Mouse (Mus musculus): ENCODE results near the gene Tmem8. TPM values are rescaled to one million over a fixed set of nuclear protein-coding genes. Genes with fewer than 3 reads are reported as not detected.

The Tmem8 gene
- polyA plus RNA-seq, 1 experiment from 2014 or later = 4.5 TPM

DNA sequence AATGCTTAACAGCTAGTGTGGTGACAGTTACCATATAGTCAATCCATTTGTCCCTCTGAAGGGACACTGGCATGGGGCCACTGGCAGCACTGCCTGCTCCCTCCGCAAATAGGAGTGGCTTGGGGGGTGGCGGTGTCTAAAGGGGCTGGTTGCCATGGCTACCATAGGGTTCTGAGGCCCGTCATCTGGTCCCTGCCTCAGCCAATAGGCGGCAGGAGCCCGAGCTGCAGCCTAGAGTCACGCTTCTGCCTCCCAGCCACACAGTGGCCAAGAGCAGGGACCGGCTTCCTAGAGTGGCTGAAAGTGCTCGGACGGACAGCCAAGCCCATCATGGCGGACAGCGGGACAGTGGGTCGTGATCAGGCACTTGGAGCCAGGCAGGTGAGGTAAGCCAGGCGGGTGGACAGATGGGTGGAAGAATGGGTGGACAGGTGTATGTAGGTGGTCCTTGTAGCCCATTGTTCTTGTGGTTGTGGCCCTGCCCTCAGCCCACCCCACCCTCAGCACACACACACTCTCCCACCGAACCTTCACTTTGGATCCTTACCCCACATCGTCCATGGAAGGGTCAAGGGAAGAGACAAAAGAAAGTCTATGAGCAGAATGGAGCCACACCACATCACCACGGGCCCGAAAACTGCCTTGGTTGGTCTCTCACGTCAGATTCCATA is 18.1 kb downstream of the Tmem8 start:
- ATAC-seq (ENCODE audit: low FRiP score, low read depth) = no peak
- H3K27me3 ChIP-seq = no peaks in the 10 kb centered on the region
- peaks cover 18% of the 10 kb centered on the region for H3K36me3 ChIP-seq
- no peaks in the 10 kb centered on the region for H3K4me1 ChIP-seq (replicated peaks)
- no peaks in the 10 kb centered on the region for H3K9me3 ChIP-seq
- no peak overlapping the region for H3K4me3 ChIP-seq
- H3K4me2 ChIP-seq = no peak overlapping the region
- WGBS = 69% methylated on average over 18 of the region's 18 CpGs
- H3K27ac ChIP-seq (replicated peaks) = no peak overlapping the region
- H3K9ac ChIP-seq = no peak overlapping the region

GRCm38 (mm10) chr17:26131856-26132853 is 19.1 kb downstream of the Tmem8 start:
- Histone ChIP-seq H3K9ac (no peak overlapping the region), H3K4me1 (replicated peaks) (no peaks in the 10 kb centered on the region), H3K27ac (replicated peaks) (no peak overlapping the region), H3K36me3 (peaks cover 9% of the 10 kb centered on the region; the same call in 1 of the 2 replicates), H3K4me2 (no peak overlapping the region), H3K9me3 (no peaks in the 10 kb centered on the region), H3K4me3 (no peak overlapping the region), H3K27me3 (no peaks in the 10 kb centered on the region)
- 77% methylated on average over 18 of the region's 18 CpGs for WGBS
- no peak for ATAC-seq (ENCODE audit: low FRiP score, low read depth)

GRCm38 (mm10) chr17:26137106-26137750 is 24.1 kb downstream of the Tmem8 start:
- no peak overlapping the region for H3K4me3 ChIP-seq
- H3K4me1 ChIP-seq (replicated peaks) = peaks cover 29% of the 10 kb centered on the region
- no peaks in the 10 kb centered on the region for H3K9me3 ChIP-seq
- no peaks in the 10 kb centered on the region for H3K27me3 ChIP-seq
- H3K9ac ChIP-seq = no peak overlapping the region
- no peaks in the 10 kb centered on the region for H3K36me3 ChIP-seq
- H3K27ac ChIP-seq (replicated peaks) = no peak overlapping the region
- H3K4me2 ChIP-seq = peak overlapping the region; percentile 76; the same call in 1 of the 2 replicates
- 91% methylated on average over 11 of the region's 11 CpGs for WGBS
- no peak for ATAC-seq (ENCODE audit: low FRiP score, low read depth)

- peak overlapping the region; percentile 74 for H3K4me3 ChIP-seq
- no peak for ATAC-seq (ENCODE audit: low FRiP score, low read depth)
- 82% methylated on average over 2 of the region's 2 CpGs for WGBS
- peak overlapping the region; percentile 32; the same call in 1 of the 2 replicates for H3K9ac ChIP-seq
- peak overlapping the region; percentile 91 for H3K27ac ChIP-seq (replicated peaks)
- peak overlapping the region; percentile 76 for H3K4me2 ChIP-seq
- peaks cover 29% of the 10 kb centered on the region for H3K4me1 ChIP-seq (replicated peaks)
- no peaks in the 10 kb centered on the region for H3K27me3 ChIP-seq
- H3K9me3 ChIP-seq = no peaks in the 10 kb centered on the region
- no peaks in the 10 kb centered on the region for H3K36me3 ChIP-seq
Observed at GRCm38 (mm10) chr17:26137751-26138130, 24.6 kb downstream of the Tmem8 start.

- Histone ChIP-seq H3K4me2 (peak within 1 kb of the TSS; percentile 76), H3K9me3 (no peaks in the 10 kb centered on the region), H3K27me3 (no peaks in the 10 kb centered on the region), H3K36me3 (no peaks in the 10 kb centered on the region), H3K4me1 (replicated peaks) (peaks cover 29% of the 10 kb centered on the region), H3K9ac (peak within 1 kb of the TSS; percentile 97), H3K4me3 (peak within 1 kb of the TSS; percentile 74), H3K27ac (replicated peaks) (peak within 1 kb of the TSS; percentile 91)
- WGBS = under 1% methylated on average over 42 of the region's 42 CpGs
- ATAC-seq (ENCODE audit: low FRiP score, low read depth) = peak; percentile 98
Observed at GRCm38 (mm10) chr17:26138239-26138836, 25.2 kb downstream of the Tmem8 start, which contains the start of gene Axin1. Gene Axin1 (plus strand): TSS chr17:26138688.

DNA sequence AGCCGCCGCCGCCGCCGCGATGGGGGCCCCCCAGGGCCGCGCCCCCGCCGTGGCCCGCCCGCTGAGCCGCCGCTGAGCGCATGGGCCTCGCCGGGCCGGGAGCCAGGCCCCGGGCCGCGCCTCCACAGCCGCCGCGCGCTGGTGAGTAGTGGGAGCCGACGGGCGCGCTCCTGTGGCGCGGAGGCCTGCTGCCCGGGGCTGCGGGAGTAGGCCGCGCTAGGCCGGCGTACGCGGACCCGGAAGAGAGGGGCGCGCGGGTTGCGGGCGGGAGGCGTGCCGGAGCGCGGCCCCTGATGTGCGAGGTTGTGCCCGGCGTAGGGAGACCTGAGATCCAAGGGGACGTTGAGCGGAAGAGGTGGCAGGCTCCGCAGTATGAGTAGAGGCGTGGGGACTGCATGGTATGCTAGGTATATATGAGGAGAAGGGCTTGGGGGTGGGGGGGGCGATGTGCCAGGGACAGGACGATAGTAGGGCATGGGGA is 25.8 kb downstream of the Tmem8 start:
- peak overlapping the region; percentile 76 for H3K4me2 ChIP-seq
- H3K27me3 ChIP-seq = no peaks in the 10 kb centered on the region
- no peaks in the 10 kb centered on the region for H3K9me3 ChIP-seq
- WGBS = 2% methylated on average over 52 of the region's 58 CpGs
- peak overlapping the region; percentile 91 for H3K27ac ChIP-seq (replicated peaks)
- ATAC-seq (ENCODE audit: low FRiP score, low read depth) = peak; percentile 63
- H3K9ac ChIP-seq = peak overlapping the region; percentile 97
- H3K36me3 ChIP-seq = peaks cover 3% of the 10 kb centered on the region; the same call in 1 of the 2 replicates
- peak overlapping the region; percentile 74 for H3K4me3 ChIP-seq
- peaks cover 29% of the 10 kb centered on the region for H3K4me1 ChIP-seq (replicated peaks)

DNA sequence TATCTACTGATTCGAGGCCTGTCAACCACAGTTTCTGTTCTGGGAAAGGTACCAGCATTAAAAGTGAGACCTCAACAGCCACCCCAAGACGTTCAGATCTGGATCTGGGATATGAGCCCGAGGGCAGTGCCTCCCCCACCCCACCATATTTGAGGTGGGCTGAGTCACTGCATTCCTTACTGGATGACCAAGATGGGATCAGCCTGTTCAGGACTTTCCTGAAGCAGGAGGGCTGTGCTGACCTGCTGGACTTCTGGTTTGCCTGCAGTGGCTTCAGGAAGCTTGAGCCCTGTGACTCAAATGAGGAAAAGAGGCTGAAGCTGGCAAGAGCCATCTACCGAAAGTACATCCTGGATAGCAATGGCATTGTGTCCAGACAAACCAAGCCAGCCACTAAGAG is 29.7 kb downstream of the Tmem8 start:
- WGBS = 94% methylated on average over 4 of the region's 4 CpGs
- no peak overlapping the region for H3K4me3 ChIP-seq
- no peaks in the 10 kb centered on the region for H3K9me3 ChIP-seq
- H3K9ac ChIP-seq = no peak overlapping the region
- no peak overlapping the region for H3K4me2 ChIP-seq
- H3K4me1 ChIP-seq (replicated peaks) = peaks cover 28% of the 10 kb centered on the region
- no peak overlapping the region for H3K27ac ChIP-seq (replicated peaks)
- no peak for ATAC-seq (ENCODE audit: low FRiP score, low read depth)
- H3K27me3 ChIP-seq = no peaks in the 10 kb centered on the region
- peaks cover 13% of the 10 kb centered on the region; the same call in 1 of the 2 replicates for H3K36me3 ChIP-seq

DNA sequence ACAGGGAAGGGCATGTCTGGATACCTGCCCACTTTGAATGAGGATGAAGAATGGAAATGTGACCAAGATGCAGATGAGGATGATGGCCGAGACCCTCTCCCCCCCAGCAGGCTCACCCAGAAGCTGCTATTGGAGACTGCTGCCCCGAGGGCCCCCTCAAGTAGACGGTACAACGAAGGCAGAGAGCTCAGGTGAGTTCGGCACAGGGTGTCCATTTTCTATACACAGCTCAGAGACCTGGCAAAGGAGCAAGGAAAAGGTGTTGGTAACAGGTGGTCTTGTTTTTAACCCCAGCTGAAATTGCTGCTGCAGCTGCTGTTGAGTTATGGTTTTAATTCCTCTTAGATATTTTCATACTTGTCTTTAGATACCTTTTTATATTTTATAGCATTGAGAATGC is 30.3 kb downstream of the Tmem8 start:
- no peak overlapping the region for H3K27ac ChIP-seq (replicated peaks)
- H3K9me3 ChIP-seq = no peaks in the 10 kb centered on the region
- H3K4me2 ChIP-seq = no peak overlapping the region
- H3K4me1 ChIP-seq (replicated peaks) = peaks cover 24% of the 10 kb centered on the region
- no peaks in the 10 kb centered on the region for H3K27me3 ChIP-seq
- ATAC-seq (ENCODE audit: low FRiP score, low read depth) = no peak
- H3K4me3 ChIP-seq = no peak overlapping the region
- 95% methylated on average over 5 of the region's 5 CpGs for WGBS
- peaks cover 13% of the 10 kb centered on the region; the same call in 1 of the 2 replicates for H3K36me3 ChIP-seq
- no peak overlapping the region for H3K9ac ChIP-seq

- no peak overlapping the region for H3K4me2 ChIP-seq
- H3K4me1 ChIP-seq (replicated peaks) = no peaks in the 10 kb centered on the region
- no peak overlapping the region for H3K27ac ChIP-seq (replicated peaks)
- H3K27me3 ChIP-seq = no peaks in the 10 kb centered on the region
- H3K36me3 ChIP-seq = peaks cover 27% of the 10 kb centered on the region
- H3K9ac ChIP-seq = no peak overlapping the region
- 93% methylated on average over 2 of the region's 2 CpGs for WGBS
- no peaks in the 10 kb centered on the region for H3K9me3 ChIP-seq
- no peak overlapping the region for H3K4me3 ChIP-seq
- no peak for ATAC-seq (ENCODE audit: low FRiP score, low read depth)
Observed at GRCm38 (mm10) chr17:26149056-26149455, 36.0 kb downstream of the Tmem8 start.

DNA sequence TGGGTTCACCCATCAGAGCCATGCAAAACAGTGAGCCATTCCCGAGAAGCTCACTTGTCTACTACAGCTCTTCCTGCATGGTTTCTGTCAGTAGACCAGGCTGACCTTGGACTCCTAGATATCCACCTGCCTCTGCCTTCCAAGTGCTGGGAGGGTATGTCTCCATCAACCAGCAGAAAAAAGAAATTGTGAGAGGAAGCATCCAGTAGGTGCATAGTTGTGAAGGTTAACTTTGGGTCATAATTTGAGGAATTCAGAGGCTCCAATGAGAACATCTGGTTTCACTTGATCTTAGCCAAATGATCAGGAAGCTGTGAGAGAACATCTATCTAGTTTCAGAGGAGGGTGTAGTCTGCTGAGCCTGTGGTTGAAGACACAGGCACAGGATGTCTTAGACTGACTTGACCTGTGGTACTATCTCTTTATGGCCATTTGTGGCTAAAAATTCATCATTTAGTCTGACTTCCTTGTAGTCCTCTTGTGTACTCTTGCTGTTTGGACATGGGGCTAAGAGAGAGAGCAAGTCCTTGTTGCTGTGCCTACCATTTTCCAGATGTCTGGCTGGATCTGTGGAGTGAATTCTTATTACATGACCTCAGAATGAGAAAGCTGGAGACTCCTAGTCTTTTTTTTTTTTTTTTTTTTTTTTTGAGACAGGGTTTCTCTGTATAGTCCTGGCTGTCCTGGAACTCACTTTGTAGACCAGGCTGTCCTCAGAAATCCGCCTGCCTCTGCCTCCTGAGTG is 39.0 kb downstream of the Tmem8 start:
- Histone ChIP-seq H3K36me3 (peaks cover 21% of the 10 kb centered on the region), H3K27ac (replicated peaks) (no peak overlapping the region), H3K4me1 (replicated peaks) (no peaks in the 10 kb centered on the region), H3K4me2 (no peak overlapping the region), H3K4me3 (no peak overlapping the region), H3K9ac (no peak overlapping the region), H3K27me3 (no peaks in the 10 kb centered on the region), H3K9me3 (no peaks in the 10 kb centered on the region)
- ATAC-seq (ENCODE audit: low FRiP score, low read depth) = no peak
- 90% methylated on average over 2 of the region's 2 CpGs for WGBS

DNA sequence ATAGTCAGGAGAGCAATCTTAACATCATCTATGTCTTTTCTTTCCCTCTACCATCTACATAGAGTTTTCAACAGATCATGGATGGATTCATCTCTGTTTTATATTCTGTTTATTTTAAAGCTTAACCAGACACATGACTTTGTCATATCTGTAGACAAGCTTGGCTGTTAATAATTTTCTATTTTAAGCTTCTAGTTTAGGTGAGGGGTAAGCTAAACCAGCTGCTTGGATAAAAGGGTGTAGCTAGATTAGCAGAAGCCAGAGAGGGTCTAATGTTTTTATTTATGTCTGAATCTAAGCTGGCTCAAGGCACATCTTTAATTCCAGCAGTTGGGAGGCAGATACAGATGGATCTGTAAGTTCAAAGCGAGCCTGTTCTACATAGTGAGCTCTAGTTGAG is 49.6 kb downstream of the Tmem8 start:
- Histone ChIP-seq H3K27me3 (no peaks in the 10 kb centered on the region), H3K36me3 (no peaks in the 10 kb centered on the region), H3K27ac (replicated peaks) (no peak overlapping the region), H3K9ac (no peak overlapping the region), H3K4me3 (no peak overlapping the region), H3K4me1 (replicated peaks) (no peaks in the 10 kb centered on the region; the same call in 1 of the 2 replicates), H3K9me3 (no peaks in the 10 kb centered on the region), H3K4me2 (no peak overlapping the region)
- no peak for ATAC-seq (ENCODE audit: low FRiP score, low read depth)
- 100% methylated on average over 1 of the region's 1 CpGs for WGBS
